Mouse (Mus musculus) intestine, embryonic 16.5 days (tissue): Measurements from ENCODE around the gene E2f7. TPM values are rescaled to one million over a fixed set of nuclear protein-coding genes. Genes with fewer than 3 reads are reported as not detected.
"Not testable (repeated sequence)": the region's sequence is repeated elsewhere in the genome, so short reads cannot be mapped to it uniquely, and the experiment has no call there.

ENCODE experiments used
- ATAC-seq: fragments of 200-750 bp; cut with Nextera tagmentation; 2 replicates; pipeline ENCODE4 v1.8.0; 2017; ENCODE audit warnings: moderate TSS enrichment, moderate library complexity
- H3K27ac ChIP-seq: fragments of 300-500 bp; sonication (generic); 2 replicates; pipeline ENCODE4 v1.5.1; 2014; ENCODE audit warnings: mild to moderate bottlenecking, low read length
- H3K27me3 ChIP-seq: fragments of 300-500 bp; sonication (generic); replicated peaks from 2 replicates; pipeline ENCODE4 v1.6.1; 2014; ENCODE audit warnings: low read length, control low read depth, mixed read lengths; ENCODE audit not compliant: control insufficient read depth, insufficient read depth
- H3K36me3 ChIP-seq: fragments of 300-500 bp; sonication (generic); 2 replicates; pipeline ENCODE4 v1.6.1; 2014; ENCODE audit warnings: low read length, control low read depth; ENCODE audit not compliant: control insufficient read depth, insufficient read depth
- H3K4me1 ChIP-seq: fragments of 300-500 bp; sonication (generic); 2 replicates; pipeline ENCODE4 v1.6.1; 2014; ENCODE audit warnings: low read length, control low read depth, mixed read lengths; ENCODE audit not compliant: control insufficient read depth, insufficient read depth
- H3K4me2 ChIP-seq: fragments of 300-500 bp; sonication (generic); 2 replicates; pipeline ENCODE4 v1.6.1; 2014; ENCODE audit warnings: low read depth, low read length, control low read depth
- H3K4me3 ChIP-seq: fragments of 300-500 bp; sonication (generic); 2 replicates; pipeline ENCODE4 v1.5.1; 2014; ENCODE audit warnings: mild to moderate bottlenecking, low read length
- H3K9ac ChIP-seq: fragments of 300-500 bp; sonication (generic); 2 replicates; pipeline ENCODE4 v1.6.1; 2014; ENCODE audit warnings: low read depth, low read length
- H3K9me3 ChIP-seq: fragments of 300-500 bp; sonication (generic); 2 replicates; pipeline ENCODE4 v1.6.1; 2016; ENCODE audit warnings: low read length, control low read depth; ENCODE audit not compliant: control insufficient read depth
- WGBS: fragments of 180-500 bp; shearing (Covaris S2); extraction: QIAGEN DNeasy Blood & Tissue Kit; methylation state at CpG from one replicate; pipeline ENCODE4 v1.1.7; 2014; 5-methylcytosine and 5-hydroxymethylcytosine counted together
- polyA plus RNA-seq: library from polyadenylated mRNA; unstranded; fragments of >200 nt; fragmentation: Nextera tagmentation; extraction: Ambion mirVana; gene quantifications from 2 replicates; pipeline ENCODE4 v1.2.1, GENCODE M21; 2015

Gene E2f7
- polyA plus RNA-seq, 1 experiment from 2014 or later, result 12.4 TPM

DNA sequence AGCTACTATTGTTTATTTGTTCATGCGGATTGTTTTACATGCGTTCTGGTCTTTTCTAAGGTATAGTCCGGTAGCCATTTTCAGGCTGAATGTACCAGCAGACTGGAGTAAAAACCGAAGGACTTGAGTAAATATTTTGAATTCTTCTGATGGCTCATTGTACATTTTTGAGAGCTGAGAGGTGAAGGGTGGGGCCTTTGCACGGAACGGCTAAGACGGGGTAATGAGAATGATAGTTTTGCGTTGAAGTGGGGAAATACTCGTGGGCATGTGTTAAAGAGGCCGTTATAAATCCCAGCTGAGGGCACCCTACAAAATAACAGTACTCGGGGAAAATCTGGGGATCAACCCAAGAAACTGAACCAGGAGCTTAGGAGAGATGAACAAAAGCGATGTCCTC is 1.1 kb upstream of the E2f7 start:
- H3K36me3 ChIP-seq, result 0 out of 2 replicates have a peak, but pooled peaks cover under 1% of the 10 kb centered on the region
- no peak overlapping the region for H3K4me2 ChIP-seq
- no peak overlapping the region for H3K4me3 ChIP-seq
- H3K9ac ChIP-seq, result no peak overlapping the region
- H3K27ac ChIP-seq, result no peak overlapping the region
- ATAC-seq, result no peak
- no peaks in the 10 kb centered on the region for H3K9me3 ChIP-seq
- 42% methylated on average over 12 of the region's 12 CpGs for WGBS
- peaks cover 8% of the 10 kb centered on the region for H3K4me1 ChIP-seq
- no peaks in the 10 kb centered on the region for H3K27me3 ChIP-seq

DNA sequence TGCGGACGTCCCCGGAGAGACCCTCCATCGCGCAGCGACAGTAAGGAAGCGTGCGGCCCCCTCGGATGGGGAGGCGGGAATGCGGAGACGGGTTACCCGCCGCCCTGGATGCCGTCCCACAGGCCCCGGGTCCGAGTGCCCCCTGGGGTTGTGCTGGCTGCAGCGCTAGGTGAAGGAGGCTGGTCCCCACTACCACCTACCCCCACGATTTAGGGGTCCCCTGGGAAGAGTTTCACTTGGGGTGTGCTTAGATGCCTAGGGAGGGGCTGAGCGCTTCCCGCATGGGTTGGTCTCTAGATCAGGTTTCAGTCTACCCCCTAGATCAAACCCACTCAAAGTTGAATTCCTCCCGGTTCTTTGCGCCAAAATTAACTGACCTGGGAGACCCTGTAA is 397 bp downstream of the E2f7 start:
- peak overlapping the region; percentile 53; the same call in 1 of the 2 replicates for H3K27ac ChIP-seq
- no peaks in the 10 kb centered on the region for H3K9me3 ChIP-seq
- peaks cover 8% of the 10 kb centered on the region for H3K4me1 ChIP-seq
- ATAC-seq, result peak; percentile 51
- H3K27me3 ChIP-seq, result no peaks in the 10 kb centered on the region
- 0 out of 2 replicates have a peak, but pooled peaks cover 2% of the 10 kb centered on the region for H3K36me3 ChIP-seq
- WGBS, result 1% methylated on average over 23 of the region's 23 CpGs
- H3K4me2 ChIP-seq, result peak overlapping the region; percentile 96
- H3K9ac ChIP-seq, result peak overlapping the region; percentile 86
- peak overlapping the region; percentile 83 for H3K4me3 ChIP-seq

DNA sequence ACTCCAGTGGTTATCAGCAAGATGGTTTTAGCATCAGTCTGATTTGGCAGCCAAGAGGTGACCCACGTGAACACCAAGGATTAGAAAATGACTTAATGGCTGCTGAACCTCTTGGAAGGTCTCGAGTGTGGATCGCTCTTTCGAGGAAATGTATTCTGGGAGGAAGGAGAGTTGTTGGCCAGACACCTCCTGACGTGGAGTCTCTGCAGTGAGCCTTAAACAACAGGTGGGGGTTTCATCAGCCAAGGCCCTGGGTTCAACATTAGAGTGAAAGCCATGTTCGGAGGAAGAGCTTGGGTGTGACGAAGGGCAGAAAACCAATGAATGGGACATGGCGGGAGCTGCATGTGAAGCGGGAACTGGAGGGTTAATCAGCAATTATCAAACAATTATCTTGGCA is 3.8 kb downstream of the E2f7 start:
- Histone ChIP-seq H3K4me3 (no peak overlapping the region), H3K36me3 (peaks cover 4% of the 10 kb centered on the region), H3K9me3 (no peaks in the 10 kb centered on the region), H3K4me1 (peaks cover 8% of the 10 kb centered on the region), H3K9ac (no peak overlapping the region), H3K4me2 (no peak overlapping the region), H3K27me3 (no peaks in the 10 kb centered on the region), H3K27ac (no peak overlapping the region)
- WGBS, result 97% methylated on average over 9 of the region's 9 CpGs
- no peak for ATAC-seq

DNA sequence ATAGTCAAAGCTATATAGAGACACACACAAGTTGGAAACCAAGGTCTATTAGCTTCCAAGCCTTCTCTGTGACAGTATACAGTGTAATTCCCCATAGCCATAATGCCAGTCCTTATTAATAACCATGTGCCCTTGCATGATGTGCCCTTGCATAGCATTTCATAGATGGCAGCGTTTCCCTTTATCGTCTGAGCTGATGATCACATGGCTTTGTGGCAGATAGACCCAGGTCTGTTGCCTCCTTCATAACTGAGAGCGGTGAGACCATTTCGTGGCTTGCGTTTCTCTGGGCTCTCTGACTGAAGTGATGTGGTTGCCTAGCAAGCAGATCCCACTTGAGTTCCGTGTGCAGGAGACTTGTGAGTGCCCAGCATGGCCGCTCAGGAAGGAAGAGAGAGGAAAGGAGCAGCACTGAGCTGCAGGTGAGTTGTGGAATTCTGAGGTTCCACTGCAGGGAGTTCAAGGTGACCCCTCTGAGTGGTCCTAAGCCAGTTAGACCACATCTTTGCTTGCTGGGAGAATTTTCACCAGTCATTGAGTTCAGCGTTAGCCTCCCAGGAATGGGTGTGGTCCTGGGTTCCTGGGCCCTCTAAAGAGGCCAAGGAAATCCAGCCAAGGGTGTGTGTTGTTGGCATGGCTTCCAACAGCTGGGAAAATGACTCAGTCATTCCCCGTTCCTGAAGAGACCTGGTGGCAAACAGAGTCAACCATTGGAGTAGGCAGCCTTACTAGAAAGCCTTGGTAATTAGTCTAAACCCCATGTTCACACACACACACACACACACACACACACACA is 4.5 kb downstream of the E2f7 start:
- no peak overlapping the region for H3K9ac ChIP-seq
- H3K9me3 ChIP-seq, result no peaks in the 10 kb centered on the region
- H3K36me3 ChIP-seq, result peaks cover 9% of the 10 kb centered on the region
- no peak overlapping the region for H3K4me3 ChIP-seq
- WGBS, result 96% methylated on average over 9 of the region's 9 CpGs
- no peak for ATAC-seq
- no peak overlapping the region for H3K4me2 ChIP-seq
- H3K27ac ChIP-seq, result no peak overlapping the region
- no peaks in the 10 kb centered on the region for H3K27me3 ChIP-seq
- H3K4me1 ChIP-seq, result peaks cover 8% of the 10 kb centered on the region

DNA sequence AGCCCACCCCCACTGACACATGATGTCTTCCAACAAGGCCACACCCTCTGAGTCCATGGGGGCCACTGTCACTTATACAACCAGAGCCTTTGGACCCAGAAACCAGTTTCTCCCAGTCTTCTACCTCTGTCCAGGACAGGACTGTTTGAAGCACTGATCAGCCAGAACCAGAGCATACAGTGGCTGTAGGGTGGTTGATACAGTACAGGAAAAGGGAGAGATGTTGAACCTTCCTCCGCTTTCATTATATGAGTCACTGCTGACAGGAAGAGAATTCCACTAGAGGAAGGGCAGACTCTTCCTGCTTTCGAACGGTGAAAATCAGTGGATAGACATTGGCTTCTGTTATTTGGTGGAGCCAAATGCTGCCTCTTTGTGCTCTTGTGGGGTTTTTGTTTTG is 7.6 kb downstream of the E2f7 start:
- Histone ChIP-seq H3K27me3 (no peaks in the 10 kb centered on the region), H3K4me1 (no peaks in the 10 kb centered on the region), H3K36me3 (peaks cover 27% of the 10 kb centered on the region), H3K9ac (no peak overlapping the region), H3K4me3 (no peak overlapping the region), H3K27ac (no peak overlapping the region), H3K4me2 (no peak overlapping the region), H3K9me3 (no peaks in the 10 kb centered on the region)
- 80% methylated on average over 3 of the region's 3 CpGs for WGBS
- peak; percentile 59; the same call in 1 of the 2 replicates for ATAC-seq

DNA sequence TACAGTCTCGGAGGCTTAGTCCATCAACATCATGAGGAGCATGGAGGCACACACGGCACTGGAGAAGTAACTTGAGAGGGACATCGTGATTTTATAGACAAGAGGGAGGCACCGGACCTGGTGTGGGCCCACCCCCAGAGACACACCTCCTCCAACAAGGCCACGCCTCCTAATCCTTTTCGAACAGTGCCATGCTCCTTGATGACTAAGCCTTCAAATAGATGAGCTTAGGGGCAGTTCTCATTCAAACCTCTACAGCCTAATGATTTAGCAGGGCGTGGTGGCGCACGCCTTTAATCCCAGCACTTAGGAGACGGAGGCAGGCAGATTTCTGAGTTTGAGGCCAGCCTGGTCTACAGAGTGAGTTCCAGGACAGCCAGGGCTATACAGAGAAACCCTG is 10.3 kb downstream of the E2f7 start:
- WGBS, result 95% methylated on average over 10 of the region's 10 CpGs

DNA sequence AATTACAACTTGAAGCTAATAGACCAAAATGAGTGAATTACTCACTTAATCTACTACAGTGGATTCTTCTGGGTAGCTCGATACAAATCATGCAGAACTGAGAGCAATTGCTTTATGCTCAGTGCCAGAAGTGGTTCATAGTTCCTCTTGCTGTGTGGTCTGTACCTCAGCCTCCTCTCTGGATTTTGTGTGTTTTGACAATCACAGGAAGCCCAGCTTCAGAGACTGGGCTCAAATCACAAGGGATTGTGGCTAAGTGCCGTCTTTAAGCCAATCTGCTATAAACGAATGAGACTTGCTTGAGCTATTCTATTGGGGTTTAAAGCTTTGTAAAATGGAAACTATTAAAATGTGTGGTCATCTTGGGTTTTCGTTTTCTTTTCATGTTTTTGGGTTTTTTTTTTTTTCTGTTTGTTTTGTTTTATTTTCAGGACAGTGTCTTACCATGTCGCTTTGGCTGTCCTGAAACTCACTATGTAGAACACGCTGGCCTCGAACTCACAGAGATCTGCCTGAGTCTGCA is 11.1 kb downstream of the E2f7 start:
- Histone ChIP-seq H3K4me3 (no peak overlapping the region), H3K9ac (no peak overlapping the region), H3K36me3 (peaks cover 29% of the 10 kb centered on the region), H3K4me1 (no peaks in the 10 kb centered on the region), H3K9me3 (no peaks in the 10 kb centered on the region), H3K4me2 (no peak overlapping the region), H3K27ac (no peak overlapping the region), H3K27me3 (no peaks in the 10 kb centered on the region)
- no peak for ATAC-seq
- WGBS, result 84% methylated on average over 7 of the region's 7 CpGs

More for the DNA sequence above, 10.3 kb downstream of the E2f7 start:
- ATAC-seq, result no peak
- no peaks in the 10 kb centered on the region for H3K9me3 ChIP-seq
- H3K4me1 ChIP-seq, result no peaks in the 10 kb centered on the region
- no peaks in the 10 kb centered on the region for H3K27me3 ChIP-seq
- H3K9ac ChIP-seq, result no peak overlapping the region
- no peak overlapping the region for H3K4me2 ChIP-seq
- peaks cover 29% of the 10 kb centered on the region for H3K36me3 ChIP-seq
- H3K4me3 ChIP-seq, result no peak overlapping the region
- no peak overlapping the region for H3K27ac ChIP-seq

DNA sequence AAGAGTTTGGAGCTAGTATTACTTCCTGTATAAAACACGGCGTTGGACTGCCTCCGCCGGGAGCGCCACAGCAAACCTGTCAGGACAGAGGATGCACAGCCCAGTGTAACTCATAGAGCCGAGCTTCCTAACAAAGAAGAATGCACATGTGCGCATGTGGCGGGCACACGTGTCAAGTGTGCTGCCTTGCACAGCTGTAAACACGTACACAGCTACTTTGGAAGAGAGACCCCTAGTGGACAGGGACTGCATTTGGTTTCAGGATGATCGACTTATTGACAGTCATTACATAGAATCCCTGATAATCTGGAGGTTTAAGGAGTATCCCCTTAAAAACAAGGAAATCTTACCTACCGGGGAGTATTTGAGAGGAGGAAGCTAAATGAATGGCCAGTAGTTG is 15.3 kb downstream of the E2f7 start:
- H3K27ac ChIP-seq, H3K4me2 ChIP-seq, H3K4me1 ChIP-seq, H3K9ac ChIP-seq, H3K27me3 ChIP-seq, H3K4me3 ChIP-seq, H3K9me3 ChIP-seq: not testable (repeated sequence)
- 60% methylated on average over 7 of the region's 12 CpGs for WGBS
- H3K36me3 ChIP-seq, result peaks cover 25% of the 10 kb centered on the region
- 0 out of 2 replicates have a peak, but pooled peaks have one; percentile 31 for ATAC-seq

DNA sequence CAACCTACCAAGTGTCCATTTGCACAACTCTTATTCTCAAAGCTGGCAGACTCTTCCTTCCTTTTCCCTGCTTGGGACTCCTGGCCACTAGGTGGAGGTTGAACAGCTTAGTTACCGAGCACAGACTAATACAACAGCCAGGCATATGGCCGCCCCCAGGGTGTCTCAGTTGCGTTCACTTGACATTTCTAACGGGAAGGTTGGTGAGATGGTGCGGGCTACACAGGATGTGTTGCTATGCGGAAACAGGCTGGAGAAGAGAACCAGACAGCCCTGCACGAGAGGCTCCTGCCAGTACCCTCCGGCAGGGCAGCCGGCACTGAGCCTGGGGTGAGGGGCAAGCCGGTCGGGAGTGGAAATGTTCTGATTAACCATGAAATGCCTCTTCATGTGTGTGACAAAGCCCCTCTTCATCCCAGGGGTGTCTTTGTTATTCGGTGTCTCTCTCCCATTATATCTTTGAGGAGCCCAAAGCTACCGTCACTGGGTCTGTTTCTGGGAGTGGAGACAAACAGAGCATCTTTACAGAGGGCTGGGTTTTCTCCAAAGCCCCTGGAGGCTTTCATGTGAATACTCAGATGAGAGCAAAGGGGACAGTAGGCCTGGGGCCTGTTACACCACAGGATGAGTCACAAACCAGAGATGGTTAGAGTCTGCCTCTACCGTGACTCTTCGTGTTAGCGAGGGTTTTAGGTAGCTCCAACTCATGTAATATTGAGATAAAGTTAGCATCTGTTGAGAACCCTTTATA is 17.1 kb downstream of the E2f7 start:
- no peak overlapping the region for H3K4me2 ChIP-seq
- H3K27me3 ChIP-seq, result no peaks in the 10 kb centered on the region
- H3K36me3 ChIP-seq, result peaks cover 15% of the 10 kb centered on the region
- H3K4me1 ChIP-seq, result no peaks in the 10 kb centered on the region
- H3K9ac ChIP-seq, result no peak overlapping the region
- H3K4me3 ChIP-seq, result no peak overlapping the region
- peaks cover 4% of the 10 kb centered on the region; the same call in 1 of the 2 replicates for H3K9me3 ChIP-seq
- no peak overlapping the region for H3K27ac ChIP-seq
- 85% methylated on average over 16 of the region's 16 CpGs for WGBS
- ATAC-seq, result no peak
